Mouse (Mus musculus): ENCODE measurements at regions not wholly inside any gene's neighbourhood (a gene's known extent, or its start where the extent isn't known, plus 50 kb on each side); places are given as distances from the start of the nearest gene placed in this dataset.

DNA sequence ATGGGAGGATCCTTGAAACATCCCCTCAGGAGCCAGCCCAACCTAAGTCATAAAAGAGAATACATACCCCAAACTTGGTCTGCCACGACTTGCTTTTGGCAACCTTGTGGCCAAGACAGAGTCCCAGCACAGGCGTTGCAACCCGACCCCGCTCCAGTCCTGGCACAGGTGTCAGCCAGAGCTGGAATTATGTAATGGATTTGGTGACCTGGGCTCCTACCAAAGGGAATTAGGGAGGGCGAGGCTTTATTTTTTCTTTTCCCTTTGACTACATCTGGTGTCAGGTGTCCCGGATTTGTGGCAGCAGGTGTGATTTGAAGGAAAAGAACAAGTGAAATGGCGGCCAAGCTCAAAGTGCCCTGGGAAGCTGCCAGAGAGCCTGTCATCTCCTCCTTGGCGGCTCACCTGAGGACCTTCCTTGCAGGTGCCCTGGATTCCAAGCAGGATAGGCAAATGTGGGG, 212.9 kb downstream of the Mef2c start:
- no peak for ATAC-seq (ENCODE audit: extremely low read depth, insufficient number of reproducible peaks, low FRiP score, poor library complexity, severe bottlenecking)

- no peak for ATAC-seq (ENCODE audit: extremely low read depth, insufficient number of reproducible peaks, low FRiP score, poor library complexity, severe bottlenecking)
Observed at GRCm38 (mm10) chr13:83717686-83718210, 213.9 kb downstream of the Mef2c start.

DNA sequence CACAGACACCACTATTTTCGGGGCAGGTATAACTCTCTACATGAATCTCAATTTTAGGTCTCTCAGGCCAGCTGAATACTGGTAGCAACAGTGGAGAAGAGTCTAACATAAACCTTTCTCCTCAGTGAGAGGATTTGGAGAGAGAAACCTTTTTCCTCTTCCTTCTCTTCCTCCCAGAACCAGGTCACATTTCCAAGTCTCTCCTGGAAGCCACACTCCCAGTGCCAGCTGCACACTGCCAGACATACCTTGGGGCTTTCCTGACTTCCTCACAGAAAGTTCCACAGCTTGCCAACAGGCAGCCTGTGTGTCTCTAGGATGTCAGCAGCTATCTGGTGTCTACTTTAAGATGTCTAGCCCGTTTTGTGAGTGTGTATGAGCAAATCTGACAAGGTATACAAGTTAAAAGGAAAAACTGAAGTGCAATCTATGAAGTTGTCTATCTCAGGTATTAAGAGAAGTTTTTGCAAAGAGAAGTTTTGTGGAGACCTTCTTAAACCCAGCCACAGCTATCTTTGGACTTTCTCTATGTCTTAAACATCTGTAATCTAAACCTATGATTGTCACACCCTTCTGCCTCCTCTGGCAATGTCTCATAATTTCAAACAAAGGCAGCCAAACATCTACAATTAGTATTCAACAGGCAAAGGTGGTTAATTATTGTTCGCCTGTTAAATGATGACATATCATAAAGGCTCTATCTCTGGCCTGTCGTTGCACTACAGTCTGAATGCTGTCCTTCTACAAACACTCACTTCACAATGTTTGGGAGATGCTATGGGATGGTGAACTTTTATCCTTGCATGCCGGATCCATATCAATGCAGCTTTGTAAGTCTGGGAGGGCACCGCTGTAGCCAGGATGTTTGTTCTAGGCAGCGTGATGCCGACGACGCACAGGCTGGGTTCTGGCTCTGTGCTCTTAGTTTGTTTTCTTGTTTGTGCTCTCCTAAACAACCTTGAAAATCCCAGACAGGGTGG, 214.9 kb downstream of the Mef2c start:
- no peak for ATAC-seq (ENCODE audit: extremely low read depth, insufficient number of reproducible peaks, low FRiP score, poor library complexity, severe bottlenecking)

DNA sequence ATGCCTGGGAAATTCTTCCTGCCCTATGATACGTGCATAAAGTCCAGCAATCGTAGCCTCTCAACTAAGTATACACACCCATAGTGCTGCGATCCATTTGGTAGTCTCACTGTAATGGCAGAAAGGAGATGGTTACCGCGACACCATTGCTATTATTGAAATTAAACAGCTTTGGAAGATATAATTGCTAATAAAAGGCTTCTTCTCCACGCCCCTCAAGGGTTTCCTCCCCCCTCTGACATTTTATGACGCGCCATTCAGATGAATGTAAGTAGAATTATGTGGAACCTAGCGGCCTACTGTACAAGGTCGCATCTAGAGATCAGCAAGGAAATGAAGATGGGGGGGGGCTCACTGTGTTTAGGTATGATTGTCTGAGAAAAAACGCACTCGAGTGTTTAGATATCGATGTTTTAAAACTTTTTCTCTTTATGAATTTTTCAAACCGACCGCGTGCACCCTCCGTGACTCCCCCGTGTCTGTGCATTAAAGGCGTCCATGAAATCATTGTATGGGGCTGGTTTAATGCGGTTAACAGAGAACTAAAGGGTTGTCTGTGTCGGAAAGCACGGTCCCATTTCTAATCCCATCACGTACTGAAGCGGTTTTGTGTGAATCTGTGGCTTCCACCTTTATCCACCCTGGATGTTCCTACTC, 215.9 kb downstream of the Mef2c start:
- no peak for ATAC-seq (ENCODE audit: extremely low read depth, insufficient number of reproducible peaks, low FRiP score, poor library complexity, severe bottlenecking)

DNA sequence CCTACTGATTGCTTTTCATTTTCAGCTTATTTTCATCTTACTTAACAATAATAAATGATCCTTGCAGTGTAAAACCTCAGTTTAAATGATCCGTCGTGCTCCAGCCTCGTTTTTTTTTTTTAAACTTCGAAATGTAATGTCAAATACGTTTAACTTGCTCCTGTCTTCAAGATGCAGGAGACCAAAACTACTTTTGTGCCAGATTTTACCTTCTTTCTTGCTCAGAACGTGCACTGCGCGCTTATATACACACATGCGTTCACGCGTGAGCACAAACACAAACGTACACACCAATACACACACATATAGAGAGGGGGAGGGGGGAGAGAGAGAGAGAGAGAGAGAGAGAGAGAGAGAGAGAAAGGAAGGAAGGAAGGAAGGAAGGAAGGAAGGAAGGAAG, 216.5 kb downstream of the Mef2c start:
- ATAC-seq (ENCODE audit: extremely low read depth, insufficient number of reproducible peaks, low FRiP score, poor library complexity, severe bottlenecking), result no peak

DNA sequence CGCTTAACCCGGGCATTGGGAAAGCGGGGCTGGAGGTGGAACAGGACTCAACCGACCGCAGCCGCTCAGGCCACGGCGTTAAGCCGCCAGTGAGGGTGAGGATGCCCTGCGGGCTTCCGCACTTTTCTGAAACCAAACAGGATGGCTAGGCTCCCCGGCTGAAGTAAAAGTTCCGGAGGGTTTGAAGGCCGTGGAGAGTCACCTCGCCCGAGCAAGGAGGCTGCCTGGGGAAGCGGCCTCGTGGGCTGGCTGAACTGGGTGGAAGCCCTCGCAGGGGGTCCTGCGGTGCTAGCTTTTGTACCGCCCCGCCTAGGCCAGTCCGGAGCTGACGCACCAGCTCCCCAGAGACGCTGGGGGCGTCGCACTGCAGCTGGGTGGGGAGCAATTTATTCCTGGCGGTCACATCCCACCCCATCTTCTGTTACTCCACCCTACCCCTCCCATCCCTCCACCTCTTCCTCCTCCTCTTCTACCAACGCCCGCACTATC, 217.1 kb downstream of the Mef2c start:
- no peak for ATAC-seq (ENCODE audit: extremely low read depth, insufficient number of reproducible peaks, low FRiP score, poor library complexity, severe bottlenecking)

- ATAC-seq (ENCODE audit: extremely low read depth, insufficient number of reproducible peaks, low FRiP score, poor library complexity, severe bottlenecking), result no peak
Observed at GRCm38 (mm10) chr13:83721563-83721962, 217.7 kb downstream of the Mef2c start.

GRCm38 (mm10) chr13:83722241-83722640, 218.4 kb downstream of the Mef2c start:
- no peak for ATAC-seq (ENCODE audit: extremely low read depth, insufficient number of reproducible peaks, low FRiP score, poor library complexity, severe bottlenecking)

DNA sequence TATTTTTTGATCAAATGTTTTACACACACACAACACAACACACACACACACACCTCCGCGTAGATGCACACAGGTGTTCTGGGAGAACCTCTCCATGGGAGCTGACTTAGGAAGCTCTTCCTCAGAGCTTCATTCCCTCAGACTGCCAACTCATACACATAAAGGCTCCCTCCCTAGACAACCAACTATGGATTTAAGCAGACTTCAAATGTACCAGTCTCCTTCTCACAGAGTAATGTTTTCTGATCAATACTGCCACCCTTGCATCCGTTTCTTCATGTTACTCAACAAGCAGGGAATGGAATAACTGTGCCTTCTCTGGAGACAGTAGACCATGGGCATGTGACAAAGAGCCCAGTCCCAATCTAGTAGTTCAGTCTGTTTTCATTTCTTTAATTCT, 219.0 kb downstream of the Mef2c start:
- no peak for ATAC-seq (ENCODE audit: extremely low read depth, insufficient number of reproducible peaks, low FRiP score, poor library complexity, severe bottlenecking)

GRCm38 (mm10) chr13:83723396-83723795, 219.6 kb downstream of the Mef2c start:
- ATAC-seq (ENCODE audit: extremely low read depth, insufficient number of reproducible peaks, low FRiP score, poor library complexity, severe bottlenecking), result no peak

DNA sequence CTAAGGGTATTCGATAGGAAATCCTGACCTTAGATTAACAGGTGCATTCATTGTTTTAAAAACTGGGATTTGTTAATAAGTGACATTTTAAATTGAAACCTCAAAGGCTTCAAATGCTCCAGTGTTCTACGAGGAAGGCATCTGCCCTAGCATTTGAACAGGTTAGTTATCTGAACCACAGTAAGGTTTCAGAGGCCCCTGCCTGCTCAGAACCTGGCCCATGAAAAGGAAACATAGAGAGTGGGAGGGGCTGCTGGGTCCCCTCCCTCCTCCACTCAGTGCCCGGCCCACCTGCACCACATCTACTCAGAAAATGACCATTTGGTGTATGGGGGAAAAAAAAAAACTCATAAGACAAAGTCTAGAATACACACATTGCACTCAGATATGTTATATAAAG, 220.4 kb downstream of the Mef2c start:
- no peak for ATAC-seq (ENCODE audit: extremely low read depth, insufficient number of reproducible peaks, low FRiP score, poor library complexity, severe bottlenecking)

DNA sequence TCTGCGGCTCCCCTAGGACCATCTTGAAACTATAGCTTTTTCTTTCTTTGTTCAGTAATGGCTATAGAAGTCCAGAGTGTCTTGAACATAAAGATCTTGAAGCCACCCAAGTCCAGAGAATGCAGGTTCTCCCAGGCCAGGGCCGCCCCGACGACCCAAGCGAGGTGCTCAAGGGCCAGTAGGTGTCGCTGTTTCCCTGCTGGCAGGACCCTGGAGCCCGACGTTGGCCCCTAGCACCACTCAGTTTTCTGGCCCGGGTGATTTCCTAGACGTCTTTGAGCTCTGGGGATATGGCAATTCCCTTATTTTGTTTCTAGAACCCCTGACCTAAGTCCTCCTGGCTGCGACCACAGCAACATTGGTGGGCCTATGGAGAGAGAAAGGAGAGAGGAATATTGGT, 221.2 kb downstream of the Mef2c start:
- peak; percentile 47; the same call in 1 of the 2 replicates for ATAC-seq (ENCODE audit: extremely low read depth, insufficient number of reproducible peaks, low FRiP score, poor library complexity, severe bottlenecking)

DNA sequence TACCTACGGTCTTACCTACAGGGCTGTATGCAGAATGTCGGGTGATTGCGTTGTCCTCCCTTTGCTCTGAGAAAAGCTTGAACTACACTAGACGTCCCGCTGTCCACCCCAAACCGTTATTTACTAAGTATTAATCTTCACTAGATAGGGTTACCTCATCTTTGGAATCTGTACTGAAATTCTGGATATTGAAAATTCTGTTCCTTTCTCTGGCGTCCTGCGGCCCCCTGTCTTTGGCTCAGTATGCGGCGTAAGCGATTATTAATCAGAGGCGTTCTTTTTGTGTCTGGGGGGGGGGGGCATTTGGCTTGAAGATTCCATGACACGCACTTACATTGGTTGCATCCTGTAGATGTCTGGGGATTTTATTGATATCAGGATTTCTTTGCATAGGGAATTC, 222.0 kb downstream of the Mef2c start:
- no peak for ATAC-seq (ENCODE audit: extremely low read depth, insufficient number of reproducible peaks, low FRiP score, poor library complexity, severe bottlenecking)

DNA sequence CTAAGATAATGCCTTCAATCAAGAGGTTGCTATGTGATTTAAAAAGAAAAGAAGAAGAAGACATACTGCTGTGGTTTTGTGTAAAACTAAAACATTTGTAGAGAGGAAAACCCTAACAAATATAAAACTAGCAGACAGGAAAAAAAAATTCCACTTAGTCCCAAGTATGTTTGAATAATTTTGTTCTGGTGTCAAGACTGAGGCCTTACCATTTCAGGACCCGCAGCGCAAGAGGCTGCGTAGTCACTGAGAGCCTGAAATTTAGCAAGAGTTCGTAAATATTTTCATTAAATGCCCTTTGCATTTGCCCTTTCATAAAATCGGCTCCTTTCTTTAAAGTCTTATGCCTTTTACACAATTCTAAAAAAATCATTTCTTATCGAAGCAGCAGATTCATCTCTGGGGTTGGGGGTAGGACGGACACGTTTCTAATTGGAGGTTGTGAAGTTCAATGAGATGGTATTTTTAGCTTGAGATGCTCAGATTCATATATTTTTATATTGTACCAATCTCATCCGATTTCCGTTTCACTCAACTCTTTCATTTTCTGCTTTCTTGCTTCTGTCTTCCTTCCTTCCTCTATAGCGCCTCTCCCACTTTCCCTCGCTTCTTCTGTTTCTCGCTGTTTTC, 222.6 kb downstream of the Mef2c start:
- no peak for ATAC-seq (ENCODE audit: extremely low read depth, insufficient number of reproducible peaks, low FRiP score, poor library complexity, severe bottlenecking)

GRCm38 (mm10) chr13:83727051-83727765, 223.4 kb downstream of the Mef2c start:
- 0 out of 2 replicates have a peak, but pooled peaks have one; percentile 20 for ATAC-seq (ENCODE audit: extremely low read depth, insufficient number of reproducible peaks, low FRiP score, poor library complexity, severe bottlenecking)

DNA sequence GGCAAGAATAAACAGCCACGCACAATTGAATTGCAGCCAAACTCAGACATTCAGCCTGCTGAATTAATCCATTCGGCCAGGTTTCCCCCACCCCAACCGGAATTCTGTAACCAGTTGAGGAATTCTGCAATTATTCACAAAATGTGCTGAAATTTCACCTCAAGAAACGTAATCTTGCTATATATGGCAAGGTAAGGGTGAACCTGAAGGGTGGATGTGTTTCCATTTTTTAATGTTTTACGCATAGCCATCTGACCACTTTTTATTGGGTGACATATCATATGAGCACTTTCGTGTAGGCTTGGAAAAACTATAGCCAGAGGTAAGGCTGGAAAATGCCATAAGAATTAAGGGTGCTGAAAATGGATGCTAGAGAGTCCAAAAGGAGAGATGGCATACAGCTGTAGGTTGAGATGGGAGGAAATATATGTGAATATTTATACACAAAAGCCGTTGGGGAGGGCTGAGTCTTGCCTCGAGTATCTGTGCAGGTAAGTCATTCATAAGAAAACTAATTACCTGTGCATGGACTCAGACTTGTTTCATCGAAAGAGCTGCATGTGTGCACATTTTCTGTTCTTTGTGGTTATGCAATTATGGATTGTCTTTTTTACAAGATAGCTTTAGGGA, 224.0 kb downstream of the Mef2c start:
- no peak for ATAC-seq (ENCODE audit: extremely low read depth, insufficient number of reproducible peaks, low FRiP score, poor library complexity, severe bottlenecking)

DNA sequence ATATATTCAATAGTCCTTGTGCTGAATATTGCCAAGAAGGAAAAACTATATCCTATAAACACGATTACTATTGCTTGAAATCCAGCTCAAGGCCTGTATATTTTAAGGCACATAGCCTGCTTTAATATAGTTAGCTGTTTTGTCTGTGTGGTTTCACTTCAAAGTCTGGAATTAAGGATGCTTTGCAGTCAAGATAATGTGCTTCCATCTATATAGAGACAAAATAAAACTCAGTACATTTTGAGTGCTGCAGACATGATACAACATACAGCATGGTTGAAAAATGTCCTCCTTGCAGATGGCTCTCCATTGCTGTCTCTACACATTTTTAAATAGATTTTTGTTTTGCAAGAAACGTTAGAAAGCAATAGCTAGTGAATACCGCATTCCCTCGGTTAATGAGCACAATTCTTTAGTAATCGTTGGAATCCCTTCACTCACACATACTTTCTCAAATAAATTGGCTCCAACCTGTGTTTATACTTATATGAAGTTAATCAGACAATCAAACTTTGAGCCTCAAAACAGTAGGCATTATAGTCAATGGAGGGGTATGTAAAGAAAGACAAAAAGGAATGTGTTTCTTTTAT, 224.7 kb downstream of the Mef2c start:
- no peak for ATAC-seq (ENCODE audit: extremely low read depth, insufficient number of reproducible peaks, low FRiP score, poor library complexity, severe bottlenecking)

All from neutrophil, adult 5-6 weeks (primary cell).